Mouse (Mus musculus) monocyte, adult 2 months (primary cell): Measurements from ENCODE around the gene Hoxa7.

Experiments
- DNase-seq, 2 experiments: peaks; one replicate each; pipeline ENCODE4 v3.0.0; 2022; ENCODE audit warnings: low spot score in 2 of 2, low read depth in 1 of 2

Gene Hoxa7

DNA sequence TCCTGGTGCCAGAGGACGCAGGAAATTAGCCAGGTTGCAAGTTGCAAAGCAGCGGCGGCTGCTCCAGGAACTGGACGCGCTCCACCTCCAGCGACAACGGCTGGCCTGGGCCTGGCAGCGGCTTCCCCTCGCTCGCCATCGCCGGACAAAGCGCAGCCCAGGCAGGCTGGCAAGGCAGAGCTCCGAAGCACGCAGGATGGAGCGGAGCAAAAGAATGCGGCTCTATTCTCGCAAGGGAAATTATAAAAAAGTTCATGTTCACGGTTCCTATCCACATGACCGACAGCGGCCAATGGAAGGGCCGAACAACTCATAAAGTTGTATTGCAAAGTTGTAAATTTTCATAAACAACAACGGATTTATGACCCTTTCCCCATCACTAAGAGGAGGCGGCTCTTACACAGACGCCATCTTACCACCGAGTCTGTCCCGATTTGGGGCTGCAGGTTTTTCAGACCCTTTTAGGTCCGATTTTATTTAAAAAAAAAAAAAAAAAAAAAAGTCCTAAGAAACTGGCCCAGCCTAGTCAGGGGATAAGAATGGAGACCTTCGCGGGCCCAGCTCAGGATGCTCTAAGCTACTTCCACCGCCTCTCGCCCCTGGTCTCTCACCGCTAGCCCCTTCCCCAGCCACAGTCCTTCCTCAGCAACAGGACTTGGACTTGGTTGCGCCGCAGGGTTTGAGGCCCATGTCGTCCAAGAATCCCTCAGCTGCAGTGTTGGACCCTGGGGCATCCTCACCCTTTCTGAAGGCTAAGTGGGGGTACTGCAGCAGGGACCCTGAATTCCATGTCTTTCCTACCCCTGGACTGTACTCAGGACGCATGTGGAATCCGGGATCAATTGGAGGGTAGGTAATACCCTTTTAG lies 8.3 kb downstream of the Hoxa7 start, which contains the start of the genes Hoxa3 and Gm28308:
Gene Hoxa3 (minus strand): TSS at position 218 of the 868 bp plus-strand sequence.
Gene Gm28308 (minus strand): TSS at position 221 of the 868 bp plus-strand sequence.
- DNase-seq: no peak

DNA sequence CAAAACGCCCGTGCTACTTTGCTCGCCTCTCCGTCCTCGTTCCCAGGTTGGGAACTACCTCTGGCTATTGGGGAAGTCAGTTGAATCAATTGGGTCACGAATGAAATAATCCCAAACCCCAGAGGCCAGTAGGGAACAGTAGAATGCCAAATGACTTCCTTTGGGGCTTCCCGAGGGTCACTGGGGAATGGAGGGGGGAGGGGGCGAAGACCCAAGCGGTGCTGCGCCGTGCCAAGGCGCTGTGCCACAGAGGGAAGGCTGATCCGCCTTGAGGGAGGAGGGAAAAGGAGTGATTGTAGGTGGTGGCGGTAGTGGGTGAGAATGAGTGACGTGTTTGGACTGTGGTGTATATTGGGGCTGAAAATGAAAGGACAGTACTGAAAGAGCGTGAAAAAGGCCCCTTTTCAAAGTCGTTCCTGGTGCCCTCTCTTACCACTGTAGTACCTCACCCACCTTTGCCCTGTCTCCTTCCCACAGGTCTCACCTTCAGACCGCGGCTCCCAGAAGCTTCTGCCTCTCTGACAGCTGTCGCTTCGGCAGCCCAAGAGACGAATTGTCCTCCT lies 9.0 kb downstream of the Hoxa7 start:
- no peak for DNase-seq

DNA sequence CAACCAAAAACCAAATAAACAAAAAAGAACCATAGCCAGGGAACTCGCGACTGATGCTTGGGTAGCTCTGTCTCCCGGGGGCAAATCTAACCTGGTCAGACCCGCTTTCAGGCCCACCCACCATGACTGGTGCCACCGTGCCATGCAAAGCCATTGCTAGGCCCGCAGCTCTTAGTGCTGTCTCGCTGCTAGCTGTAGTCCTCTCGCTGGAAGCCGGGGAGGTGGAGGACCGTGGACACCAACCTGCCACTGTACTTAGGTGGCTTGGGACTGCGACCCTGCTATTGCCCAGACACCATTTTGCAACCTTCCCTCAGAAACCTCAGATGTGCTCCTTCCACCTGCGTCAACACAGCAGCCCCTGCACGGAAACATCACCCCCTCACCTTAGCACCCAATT lies 9.7 kb downstream of the Hoxa7 start:
- DNase-seq: no peak

DNA sequence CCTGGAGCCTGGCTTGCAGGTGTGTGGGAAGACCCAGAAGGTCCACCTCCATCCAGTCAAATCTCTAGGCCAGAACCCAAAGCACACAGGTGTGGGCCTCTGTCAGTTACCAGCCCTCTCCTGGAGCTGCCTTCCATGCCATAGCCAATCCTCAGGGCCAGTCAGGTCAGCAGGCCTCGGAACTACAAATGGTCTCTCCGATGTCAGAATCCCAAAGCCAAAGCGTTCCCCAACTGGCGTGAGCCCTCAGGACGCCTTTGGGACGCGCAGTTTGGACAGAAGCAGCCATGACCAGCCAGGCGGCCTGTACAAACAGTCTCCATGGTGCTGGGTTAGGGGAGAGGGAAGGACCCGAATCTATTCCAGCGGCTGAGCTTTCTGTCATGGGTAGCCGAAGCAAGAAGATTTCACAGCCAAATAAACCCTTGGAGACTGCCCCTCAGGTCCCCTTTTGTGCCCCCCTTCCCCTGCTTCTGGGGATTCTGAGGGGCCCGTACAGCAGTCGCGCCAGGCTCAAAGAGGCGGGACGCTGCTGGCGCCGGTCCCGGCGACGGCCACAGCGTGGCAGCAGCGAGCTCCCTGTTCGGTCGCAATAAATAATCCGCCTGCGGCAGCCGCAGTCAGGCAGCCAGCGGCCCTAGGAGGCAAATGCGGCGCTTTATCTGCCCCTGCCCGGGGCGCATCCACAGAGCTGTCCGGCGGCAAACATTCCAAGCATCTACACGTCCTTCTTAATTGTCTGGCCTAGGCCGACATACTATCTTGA lies 10.3 kb downstream of the Hoxa7 start:
- no peak for DNase-seq

DNA sequence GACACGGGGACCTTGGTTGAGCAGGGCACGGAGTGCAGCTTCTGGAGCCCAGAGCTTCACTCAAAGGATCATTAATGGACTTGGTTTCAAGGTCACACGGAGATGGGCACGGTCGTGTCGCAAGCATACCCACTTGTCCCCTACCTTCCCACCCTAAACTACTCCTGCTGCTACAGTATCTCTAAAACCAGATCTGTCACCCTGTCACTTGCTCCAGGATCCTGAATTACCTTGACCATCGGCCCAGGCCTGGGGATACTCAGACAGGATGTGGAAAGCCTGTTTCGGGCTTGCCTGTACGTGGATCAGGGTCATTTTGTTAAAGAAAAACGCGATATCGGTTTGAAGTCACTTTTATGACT lies 12.0 kb downstream of the Hoxa7 start:
- DNase-seq: no peak

DNA sequence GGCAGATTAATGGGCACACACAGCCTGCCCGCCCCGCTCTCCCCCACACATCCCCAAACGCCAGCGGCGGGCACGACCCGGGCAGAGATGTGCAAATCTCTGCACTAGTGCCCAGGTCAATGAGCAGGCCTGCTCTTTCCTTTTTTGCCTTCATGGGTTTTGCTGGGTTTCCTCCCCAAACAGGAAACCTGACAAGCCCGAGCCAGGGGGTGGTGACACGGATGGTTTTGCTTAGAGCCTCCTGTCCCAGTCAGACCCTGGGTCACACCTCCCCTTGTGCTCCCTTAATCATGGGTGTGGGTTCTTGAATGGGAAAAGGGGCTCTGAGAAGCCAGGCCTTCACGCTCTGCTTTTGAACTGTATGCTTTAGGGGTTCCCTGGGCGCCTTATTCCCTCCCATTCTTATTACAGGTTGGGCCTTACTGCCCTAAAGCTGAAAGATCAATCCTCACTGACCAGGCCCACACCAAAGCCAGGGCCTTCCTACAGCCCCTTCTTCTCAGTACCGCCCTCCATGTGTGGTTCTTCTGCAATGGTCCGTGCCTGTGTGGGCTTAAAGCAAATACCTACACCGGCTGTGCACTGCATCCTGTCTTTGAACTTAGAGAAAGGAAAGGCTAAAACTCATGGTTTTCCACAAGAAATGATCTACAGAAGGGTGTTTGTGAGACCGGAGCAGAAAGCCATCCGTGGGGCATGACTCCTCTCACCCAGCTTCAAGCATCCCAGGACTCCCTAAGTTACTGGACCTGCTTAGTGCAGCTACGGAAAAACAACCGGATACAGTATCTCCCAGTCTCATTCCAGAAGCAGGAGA lies 12.6 kb downstream of the Hoxa7 start:
- DNase-seq: no peak

DNA sequence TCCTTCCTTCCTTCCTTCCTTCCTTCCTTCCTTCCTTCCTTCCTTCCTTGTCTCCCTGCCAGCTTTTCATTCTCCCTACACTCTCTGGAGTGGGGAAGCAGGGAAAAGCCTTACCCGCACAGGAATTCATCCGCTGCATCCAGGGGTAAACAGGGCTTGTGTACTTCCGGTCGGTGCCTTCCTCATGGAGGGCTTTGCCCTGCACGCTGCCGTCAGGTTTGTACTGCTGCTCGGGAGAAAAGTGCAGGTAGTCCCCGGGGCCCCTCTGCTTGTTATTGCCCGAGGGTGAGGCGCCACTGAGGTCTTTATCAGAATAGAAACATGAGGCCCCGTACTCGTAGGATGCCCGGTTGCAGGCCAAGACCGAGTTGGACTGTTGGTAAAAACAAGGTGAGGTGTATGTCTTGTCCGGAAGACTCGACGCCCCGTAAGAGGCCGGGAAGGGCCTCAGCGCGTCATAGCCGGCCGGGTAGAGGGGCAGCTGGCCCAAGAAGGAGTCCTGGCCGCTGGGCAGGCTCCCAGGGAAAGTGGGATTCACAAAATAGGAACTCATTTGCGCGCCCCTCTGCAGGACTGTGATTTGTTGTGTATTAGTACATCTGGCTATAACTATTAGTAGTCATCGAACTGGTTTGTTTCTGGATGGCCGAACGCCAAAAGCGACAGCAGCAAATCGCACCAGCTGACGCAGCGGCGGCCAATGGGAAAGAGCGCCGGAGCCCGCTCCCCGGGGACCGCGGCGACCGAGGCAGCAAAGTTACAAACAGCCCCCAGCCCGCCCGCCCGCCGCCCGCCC lies 13.4 kb downstream of the Hoxa7 start, which contains the start of gene Hoxa6:
Gene Hoxa6 (minus strand): TSS at position 651 of the 796 bp plus-strand sequence.
- no peak for DNase-seq

DNA sequence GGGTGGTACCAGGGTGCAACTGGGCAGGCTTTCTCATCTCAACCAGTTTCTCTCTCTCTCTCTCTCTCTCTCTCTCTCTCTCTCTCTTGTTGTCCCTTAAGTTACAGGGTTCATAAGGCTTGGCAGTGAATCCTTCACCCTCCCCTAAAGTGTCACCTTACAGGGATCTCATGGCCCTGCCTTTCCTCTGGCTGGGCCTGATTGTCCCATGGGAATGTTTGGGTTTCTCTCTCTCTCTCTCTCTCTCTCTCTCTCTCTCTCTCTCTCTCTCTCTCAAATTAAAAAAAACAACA lies 14.0 kb downstream of the Hoxa7 start:
- DNase-seq: no peak

DNA sequence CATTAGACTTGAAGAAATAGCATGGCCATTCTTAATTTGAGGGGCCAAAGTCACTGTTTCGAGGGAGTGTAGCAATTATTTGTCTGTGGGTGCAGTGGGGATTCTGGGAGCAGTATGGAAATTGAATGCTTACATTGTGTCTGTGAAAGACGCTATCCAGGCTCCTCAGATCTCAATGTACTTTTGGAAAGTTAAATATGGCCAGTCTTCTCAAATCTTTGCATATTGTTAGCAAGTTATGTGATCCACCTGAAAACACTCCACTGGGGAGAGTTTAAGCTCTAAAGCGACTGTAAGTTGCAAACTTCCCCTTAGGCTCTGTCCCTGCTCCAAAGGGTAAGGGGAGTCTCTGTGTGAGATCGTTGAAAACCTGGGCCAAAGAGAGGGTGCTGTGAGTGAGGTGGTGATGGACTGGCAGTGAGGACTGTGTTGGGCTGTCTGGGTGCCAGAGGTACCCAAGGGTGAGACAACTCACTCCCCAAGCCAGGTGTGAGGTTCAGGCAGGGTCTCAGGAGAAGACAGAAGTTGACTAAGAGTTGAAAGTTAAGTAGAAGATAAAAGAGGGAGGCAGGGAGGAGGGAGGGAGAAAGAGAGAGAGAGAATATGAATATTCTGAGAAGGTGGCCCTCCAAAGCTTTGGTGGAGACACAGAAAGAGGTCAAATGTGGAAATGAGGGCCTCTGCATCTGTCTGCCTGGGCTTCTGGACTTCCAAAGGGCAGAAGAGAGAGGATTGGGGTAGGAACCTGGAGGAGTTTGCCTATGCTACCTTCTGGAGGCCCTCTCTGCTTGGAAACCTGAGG lies 14.6 kb downstream of the Hoxa7 start:
- no peak for DNase-seq

DNA sequence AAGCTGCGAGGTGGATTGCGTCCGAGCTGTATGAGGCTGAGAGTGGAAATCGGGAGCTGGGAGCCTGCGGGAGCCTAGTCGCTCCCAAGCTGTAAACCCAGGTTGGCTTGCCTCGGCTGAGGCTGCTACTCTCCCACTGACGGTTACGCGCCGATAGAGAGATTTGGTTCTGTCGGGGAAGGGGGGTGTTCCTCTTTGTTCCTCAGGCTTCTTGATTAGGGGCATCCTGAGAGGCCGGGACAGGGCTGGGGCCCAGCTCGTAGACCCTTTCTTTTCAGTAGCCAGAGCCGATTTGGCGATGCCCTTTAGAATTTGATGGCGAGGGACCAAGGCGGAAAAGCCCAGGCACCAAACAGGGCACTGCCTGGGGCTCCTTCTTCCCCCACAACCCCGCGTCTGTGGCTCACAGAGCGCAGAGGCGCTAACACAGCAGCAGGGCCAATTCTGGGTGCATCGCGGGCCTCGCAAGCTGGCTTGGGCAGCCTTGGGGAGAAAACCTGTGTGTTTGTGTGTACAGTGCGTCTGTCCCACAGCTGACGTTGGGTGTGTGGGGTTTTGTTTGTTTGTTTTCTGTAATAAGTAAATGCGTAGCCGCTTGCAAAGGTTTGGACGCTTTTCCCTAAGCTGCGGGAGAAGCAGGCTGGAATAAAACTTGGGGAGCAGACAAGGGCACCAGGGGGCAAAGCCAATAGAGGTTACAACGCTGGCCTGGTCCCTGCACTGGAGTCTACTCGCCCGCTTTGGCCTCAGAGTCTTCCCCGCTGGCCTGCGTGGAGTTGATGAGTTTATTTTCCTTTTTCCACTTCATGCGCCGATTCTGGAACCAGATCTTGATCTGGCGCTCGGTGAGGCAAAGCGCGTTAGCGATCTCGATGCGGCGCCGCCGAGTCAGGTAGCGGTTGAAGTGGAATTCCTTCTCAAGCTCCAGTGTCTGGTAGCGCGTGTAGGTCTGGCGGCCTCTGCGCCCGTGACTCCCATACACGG lies 15.7 kb downstream of the Hoxa7 start:
- DNase-seq: no peak

DNA sequence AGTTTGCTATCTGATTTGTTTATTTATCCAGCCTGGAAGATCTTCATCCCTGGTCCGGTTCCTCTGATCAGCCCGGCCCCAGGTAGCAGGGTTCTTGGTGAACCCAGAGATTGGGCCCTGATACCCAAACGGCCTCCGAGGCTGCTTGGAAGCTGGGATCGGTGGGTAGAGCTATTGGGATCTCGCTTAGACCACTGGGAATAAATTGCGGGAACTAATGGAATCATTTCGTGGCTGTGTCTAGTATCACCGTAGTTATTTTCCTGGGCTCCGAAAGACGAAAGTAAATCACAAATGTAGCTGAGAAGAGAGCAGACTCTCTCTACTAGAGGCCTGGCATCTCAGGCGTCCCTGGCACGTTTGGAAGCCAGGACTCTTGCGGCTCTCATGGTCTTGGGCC lies 16.4 kb downstream of the Hoxa7 start:
- DNase-seq: no peak

DNA sequence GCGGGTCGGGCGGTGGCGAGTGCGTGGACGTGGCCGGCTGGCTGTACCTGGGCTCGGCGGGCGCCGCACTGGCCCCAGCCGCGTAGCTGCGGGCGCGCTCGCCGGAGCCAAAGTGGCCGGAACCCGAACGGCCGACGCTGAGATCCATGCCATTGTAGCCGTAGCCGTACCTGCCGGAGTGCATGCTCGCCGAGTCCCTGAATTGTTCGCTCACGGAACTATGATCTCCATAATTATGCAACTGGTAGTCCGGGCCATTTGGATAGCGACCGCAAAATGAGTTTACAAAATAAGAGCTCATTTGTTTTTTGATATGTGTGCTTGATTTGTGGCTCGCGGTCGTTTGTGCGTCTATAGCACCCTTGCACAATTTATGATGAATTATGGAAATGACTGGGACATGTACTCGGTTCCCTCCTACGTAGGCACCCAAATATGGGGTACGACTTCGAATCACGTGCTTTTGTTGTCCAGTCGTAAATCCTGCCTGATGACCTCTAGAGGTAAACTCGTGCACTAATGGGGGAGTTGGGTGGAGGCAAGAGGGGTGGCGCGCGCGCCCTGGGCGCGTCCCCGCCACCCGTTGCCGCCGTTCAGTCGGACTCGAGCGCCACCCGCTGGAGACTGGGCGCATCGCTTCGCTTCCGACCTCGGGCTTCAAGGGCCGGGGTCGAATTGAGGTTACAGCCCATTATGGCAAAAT lies 17.5 kb downstream of the Hoxa7 start, which contains the start of gene Hoxa5:
Gene Hoxa5 (minus strand): TSS at position 538 of the 703 bp plus-strand sequence.
- DNase-seq: no peak

DNA sequence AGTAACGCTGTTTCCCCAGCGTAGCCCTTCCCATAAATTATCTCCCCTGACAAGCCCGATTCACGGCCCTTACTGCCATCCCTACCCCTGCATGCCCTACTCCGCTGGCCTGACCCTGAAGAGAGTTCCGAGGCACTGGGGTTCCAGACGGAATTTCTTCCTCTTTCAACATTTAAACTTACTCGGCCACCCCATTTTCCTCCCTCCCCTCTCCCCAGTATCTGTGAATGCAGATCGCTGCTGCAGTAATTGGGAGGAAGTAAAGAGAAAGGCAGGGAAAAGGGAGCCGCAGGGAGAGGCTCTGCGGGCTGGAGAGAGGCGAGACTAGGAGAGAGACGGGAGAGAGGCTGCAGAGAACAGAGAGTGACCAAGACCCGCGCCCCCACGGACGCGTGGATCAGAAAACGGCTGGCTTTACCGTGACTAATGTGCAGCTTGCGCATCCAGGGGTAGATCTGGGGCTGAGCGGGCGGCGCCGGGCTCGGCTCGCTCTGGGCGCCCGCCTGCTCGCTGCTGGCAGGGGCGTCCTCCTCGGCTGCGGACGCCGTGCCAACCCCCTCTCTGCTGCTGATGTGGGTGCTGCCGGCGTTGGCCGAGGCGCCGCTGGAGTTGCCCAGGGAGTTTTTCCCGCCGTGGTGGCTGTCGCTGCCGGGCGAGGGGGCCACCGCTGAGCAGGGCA lies 18.1 kb downstream of the Hoxa7 start:
- no peak for DNase-seq

DNA sequence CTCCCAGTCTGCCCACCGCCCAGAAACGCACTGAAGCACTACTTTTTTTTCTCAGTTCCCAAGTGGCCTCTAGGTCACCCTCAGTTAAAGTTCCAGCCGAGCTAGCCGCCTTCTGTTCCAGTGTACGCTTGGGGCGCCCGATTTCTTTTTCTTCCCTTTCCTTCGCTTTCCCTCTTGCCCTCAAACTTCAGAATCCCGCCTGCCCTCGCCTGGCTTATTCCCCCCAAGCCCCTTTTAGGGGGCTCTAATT lies 18.6 kb downstream of the Hoxa7 start:
- DNase-seq: no peak

DNA sequence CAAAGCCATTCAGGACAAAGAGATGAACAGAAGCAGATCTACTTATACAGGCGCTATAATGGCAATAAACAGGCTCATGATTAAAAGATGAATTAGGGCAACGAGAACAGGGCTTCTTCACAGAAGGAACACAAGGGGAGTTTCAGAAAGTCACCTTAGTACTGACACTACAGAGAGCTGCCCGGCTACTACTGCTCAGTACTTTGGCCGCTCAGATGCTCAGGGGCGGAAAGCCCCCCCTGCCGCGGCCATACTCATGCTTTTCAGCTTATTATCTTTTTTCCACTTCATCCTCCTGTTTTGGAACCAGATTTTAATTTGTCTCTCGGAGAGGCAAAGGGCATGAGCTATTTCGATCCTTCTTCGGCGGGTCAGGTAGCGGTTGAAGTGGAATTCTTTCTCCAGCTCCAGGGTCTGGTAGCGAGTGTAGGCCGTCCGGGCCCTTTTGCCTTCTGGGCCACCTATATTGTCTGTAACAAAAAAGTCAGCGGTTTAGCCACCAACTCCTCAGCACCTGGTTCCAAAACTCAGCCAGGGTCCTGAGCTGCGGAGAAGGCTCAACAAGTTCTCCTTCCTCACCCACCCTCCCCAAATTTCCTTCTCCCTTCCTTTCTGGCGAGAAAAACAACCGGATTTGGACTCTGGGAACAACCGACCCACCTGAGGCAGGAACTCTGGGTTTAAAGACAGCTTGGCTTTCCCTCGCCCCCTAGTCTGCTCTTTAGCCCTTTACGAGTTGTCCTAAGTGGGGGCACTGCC lies 19.1 kb downstream of the Hoxa7 start:
- DNase-seq: no peak

DNA sequence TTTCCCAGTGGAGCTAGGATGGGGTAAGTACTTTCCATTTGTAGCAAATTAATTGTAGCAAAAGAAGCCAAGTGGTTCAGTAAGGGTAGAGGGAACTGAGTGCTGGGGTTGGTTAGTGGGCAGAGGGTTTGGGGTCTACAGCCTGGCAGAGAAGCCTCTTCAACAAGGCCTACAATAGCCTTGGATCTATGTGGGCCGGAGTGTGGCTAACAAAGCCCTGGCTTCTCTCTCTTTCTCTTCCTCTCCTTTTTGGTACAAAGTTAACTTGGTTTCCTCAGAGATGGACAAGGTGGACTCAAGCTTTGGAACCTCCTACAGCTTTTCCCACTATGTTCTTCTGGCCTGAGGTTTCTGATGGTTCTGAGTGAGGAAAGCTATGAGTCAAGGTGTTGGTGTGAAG lies 20.4 kb downstream of the Hoxa7 start:
- no peak for DNase-seq

DNA sequence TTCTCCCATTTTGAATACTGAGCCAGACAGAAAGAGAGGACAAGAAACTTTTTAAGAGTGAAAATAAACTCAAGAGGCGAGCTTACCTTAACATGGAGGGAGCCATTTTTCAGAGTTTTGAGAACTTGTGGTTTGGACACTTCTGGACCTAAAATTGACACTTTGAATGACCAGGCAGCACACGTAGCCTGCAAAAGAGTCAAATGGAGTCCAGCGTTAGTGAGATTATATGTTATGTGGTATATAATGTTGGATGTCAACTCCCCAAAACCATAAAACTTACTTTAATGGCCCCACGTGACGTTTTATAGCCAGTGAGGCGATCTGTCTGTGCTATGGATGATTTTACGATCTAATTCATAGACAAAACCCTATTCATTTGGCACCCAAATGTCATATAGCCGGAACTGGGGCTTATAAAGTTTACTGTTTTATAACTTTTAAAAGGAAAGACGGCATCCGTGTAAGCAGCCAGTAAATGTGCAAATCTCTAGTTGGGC lies 20.9 kb downstream of the Hoxa7 start:
- DNase-seq: no peak
